Mouse (Mus musculus) heart, embryonic 11.5 days (tissue): ENCODE measurements around the gene Trim67. TPM values are rescaled to one million over a fixed set of nuclear protein-coding genes. Genes with fewer than 3 reads are reported as not detected.

Experiments used
- ATAC-seq: fragments of 200-750 bp; cut with Nextera tagmentation; replicated peaks from 2 replicates; pipeline ENCODE4 v1.8.0; 2017; ENCODE audit warnings: moderate library complexity; ENCODE audit not compliant: insufficient number of reproducible peaks, low FRiP score, low TSS enrichment
- H3K27ac ChIP-seq: fragments of 300-500 bp; sonication (generic); 2 replicates; pipeline ENCODE4 v1.5.1; 2014; ENCODE audit warnings: mild to moderate bottlenecking, low read depth, low read length
- H3K27me3 ChIP-seq: fragments of 300-500 bp; sonication (generic); 2 replicates; pipeline ENCODE4 v1.6.1; 2014; ENCODE audit warnings: mild to moderate bottlenecking, low read length, mixed read lengths; ENCODE audit not compliant: control insufficient read depth, insufficient read depth
- H3K36me3 ChIP-seq: fragments of 300-500 bp; sonication (generic); 2 replicates; pipeline ENCODE4 v1.6.1; 2014; ENCODE audit warnings: mild to moderate bottlenecking, low read length, moderate library complexity, mixed read lengths; ENCODE audit not compliant: control insufficient read depth, insufficient read depth
- H3K4me1 ChIP-seq: fragments of 300-500 bp; sonication (generic); 2 replicates; pipeline ENCODE4 v1.6.1; 2014; ENCODE audit warnings: low read length; ENCODE audit not compliant: control insufficient read depth, insufficient read depth
- H3K4me2 ChIP-seq: fragments of 300-500 bp; sonication (generic); 2 replicates; pipeline ENCODE4 v1.6.1; 2014; ENCODE audit warnings: mild to moderate bottlenecking, moderate library complexity
- H3K4me3 ChIP-seq: fragments of 300-500 bp; sonication (generic); 2 replicates; pipeline ENCODE4 v1.5.1; 2014; ENCODE audit warnings: low read depth, low read length
- H3K9ac ChIP-seq: fragments of 300-500 bp; sonication (generic); 2 replicates; pipeline ENCODE4 v1.6.1; 2014; ENCODE audit warnings: mild to moderate bottlenecking, low read depth, low read length, moderate library complexity
- H3K9me3 ChIP-seq: fragments of 300-500 bp; sonication (generic); replicated peaks from 2 replicates; pipeline ENCODE4 v1.6.1; 2016; ENCODE audit warnings: low read length; ENCODE audit not compliant: control insufficient read depth
- WGBS: fragments of 180-500 bp; shearing (Covaris S2); extraction: QIAGEN DNeasy Blood & Tissue Kit; methylation state at CpG from one replicate; pipeline ENCODE4 v1.1.7; 2014; ENCODE audit not compliant: insufficient replicate concordance; 5-methylcytosine and 5-hydroxymethylcytosine counted together
- polyA plus RNA-seq: library from polyadenylated mRNA; unstranded; fragments of >200 nt; fragmentation: Nextera tagmentation; extraction: Ambion mirVana; gene quantifications from 2 replicates; pipeline ENCODE4 v1.2.1, GENCODE M21; 2014

The Trim67 gene
- polyA plus RNA-seq, 1 experiment from 2014 or later, result 0.07 TPM

GRCm38 (mm10) chr8:124878946-124879526 lies 86.1 kb downstream of the Trim67 start:
- no peak for ATAC-seq
- Histone ChIP-seq H3K9me3 (no peaks in the 10 kb centered on the region), H3K9ac (no peak overlapping the region), H3K4me3 (no peak overlapping the region), H3K4me2 (no peak overlapping the region), H3K4me1 (peaks cover 5% of the 10 kb centered on the region; the same call in 1 of the 2 replicates), H3K27ac (no peak overlapping the region), H3K27me3 (no peaks in the 10 kb centered on the region), H3K36me3 (peaks cover 44% of the 10 kb centered on the region)
- WGBS, result 61% methylated on average over 10 of the region's 10 CpGs

Other genes starting within 250 kb of the Trim67 start
- 0.49 and 0.59 TPM in 2 replicates for gene Agt, start 223.4 kb upstream of the Trim67 start, polyA plus RNA-seq
- gene Capn9, start 217.0 kb upstream of the Trim67 start, polyA plus RNA-seq, result not detected in 2 replicates
- gene 2310022B05Rik, start 129.7 kb upstream of the Trim67 start, polyA plus RNA-seq, result 38.4 and 42.9 TPM in 2 replicates
- gene Ttc13, start 71.1 kb upstream of the Trim67 start, polyA plus RNA-seq, result 39.1 and 41.4 TPM in 2 replicates
- gene Arv1, start 71.0 kb upstream of the Trim67 start, polyA plus RNA-seq, result 14.7 and 20.3 TPM in 2 replicates
- 2.4 and 3.1 TPM in 2 replicates for gene Fam89a, start 41.3 kb upstream of the Trim67 start, polyA plus RNA-seq
- 95.4 and 113 TPM in 2 replicates for gene Gnpat, start 69.9 kb downstream of the Trim67 start, polyA plus RNA-seq
- 47.9 and 49.7 TPM in 2 replicates for gene 2810004N23Rik, start 70.0 kb downstream of the Trim67 start, polyA plus RNA-seq
- gene Exoc8, start 104.6 kb downstream of the Trim67 start, polyA plus RNA-seq, result 5.4 and 5.9 TPM in 2 replicates
- 7.1 and 8.6 TPM in 2 replicates for gene Sprtn, start 104.8 kb downstream of the Trim67 start, polyA plus RNA-seq
- gene Egln1, start 156.2 kb downstream of the Trim67 start, polyA plus RNA-seq, result 18.5 and 23.2 TPM in 2 replicates
- 90.9 and 101 TPM in 2 replicates for gene Tsnax, start 219.9 kb downstream of the Trim67 start, polyA plus RNA-seq